Comparison of ENCODE assay signal across 18 mouse cellular contexts in the genomic region with DNA sequence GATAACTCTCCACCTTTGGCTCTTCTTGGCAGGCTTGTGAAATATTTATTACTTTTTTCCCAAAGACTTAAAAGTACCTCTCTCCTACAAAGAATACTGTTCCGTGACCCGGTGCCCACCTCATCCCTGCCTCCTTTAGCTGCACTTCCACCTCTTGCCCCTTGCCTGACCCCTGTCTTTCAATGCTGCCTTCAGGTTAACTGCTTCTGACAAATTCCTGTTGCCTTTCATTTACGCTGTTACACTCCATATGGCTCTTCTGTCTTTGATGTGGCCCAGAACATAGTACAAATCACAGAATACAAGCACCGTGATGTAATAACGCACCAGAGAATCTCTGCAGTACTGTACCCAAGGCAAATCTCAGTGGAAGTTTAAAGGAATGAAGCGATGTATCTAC.
DNase-seq lines count a peak whose midpoint lies in the region; ATAC-seq lines count a peak whose summit lies in the region.
"Had no signal": no experiment of that assay in that cellular context is flagged by ENCODE, and none has a peak within 500 bp of the region (broad histone marks: within the 10 kb centered on the region; RNA-seq: fewer than 3 reads in every experiment).

No protein-coding gene starts in this region.

- no peak overlapping the region for H3K4me2 ChIP-seq in limb, embryonic 11.5 days (ENCODE audit: low read depth, severe bottlenecking)
- H3K4me2 ChIP-seq: embryonic facial prominence, embryonic 15.5 days; hindbrain, embryonic 15.5 days; liver, embryonic 11.5 days; lung, embryonic 14.5 days; neural tube, embryonic 13.5 days had no signal

- H3K9me3 ChIP-seq in heart, embryonic 10.5 days, result no peaks in the 10 kb centered on the region
- no peaks in the 10 kb centered on the region for H3K9me3 ChIP-seq in limb, embryonic 11.5 days (ENCODE audit: control insufficient read depth, low read length)
- H3K9me3 ChIP-seq: embryonic facial prominence, embryonic 15.5 days; hindbrain, embryonic 15.5 days; neural tube, embryonic 13.5 days had no signal

- no peak overlapping the region for H3K4me3 ChIP-seq in heart, embryonic 10.5 days
- no peak overlapping the region for H3K4me3 ChIP-seq in limb, embryonic 11.5 days (ENCODE audit: low read depth, low read length)
- H3K4me3 ChIP-seq: embryonic facial prominence, embryonic 15.5 days; hindbrain, embryonic 15.5 days; neural tube, embryonic 13.5 days had no signal

- DNase-seq in heart, embryonic 10.5 days (ENCODE audit: low spot score), result peak; percentile 79
- no peak for DNase-seq in heart, adult 11 months
- DNase-seq in kidney, postnatal 10 days, result peak; percentile 23
- no peak for DNase-seq in kidney, postnatal 36 days
- DNase-seq in embryo, embryonic 11 days, result peak; percentile 61
- DNase-seq in limb, embryonic 11.5 days (ENCODE audit: low spot score), result peak; percentile 53
- DNase-seq in layer of hippocampus, adult 11-12 months (ENCODE audit: low spot score), result no peak
- DNase-seq in cerebellum, postnatal 25 days, result no peak
- DNase-seq: cerebellum, postnatal 10 days; gastrocnemius, postnatal 14 days; heart, postnatal 10 days; kidney, adult 9 months; lung, embryonic 14.5 days; lung, postnatal 4 days had no signal

- no peak overlapping the region for H3K27ac ChIP-seq in heart, embryonic 10.5 days
- H3K27ac ChIP-seq in limb, embryonic 11.5 days (replicated peaks; ENCODE audit: low read depth, low read length), result no peak overlapping the region
- H3K27ac ChIP-seq: embryonic facial prominence, embryonic 15.5 days; hindbrain, embryonic 15.5 days; neural tube, embryonic 13.5 days had no signal

- ATAC-seq in limb, embryonic 11.5 days (ENCODE audit: insufficient number of reproducible peaks, low FRiP score, low TSS enrichment, low read depth), result no peak

- peaks cover 15% of the 10 kb centered on the region for H3K4me1 ChIP-seq in heart, embryonic 10.5 days
- H3K4me1 ChIP-seq in limb, embryonic 11.5 days (ENCODE audit: control insufficient read depth, insufficient read depth, low read length), result peaks cover 2% of the 10 kb centered on the region; the same call in 1 of the 2 replicates
- H3K4me1 ChIP-seq: hindbrain, embryonic 15.5 days had no signal

- no peak overlapping the region for H3K9ac ChIP-seq in limb, embryonic 11.5 days (ENCODE audit: low read length)
- H3K9ac ChIP-seq: embryonic facial prominence, embryonic 15.5 days; hindbrain, embryonic 15.5 days; lung, embryonic 14.5 days; neural tube, embryonic 13.5 days had no signal

- 47% methylated on average over 6 of the region's 6 CpGs for WGBS in heart, embryonic 10.5 days
- 12% methylated on average over 6 of the region's 6 CpGs for WGBS in limb, embryonic 11.5 days

- no peaks in the 10 kb centered on the region for H3K27me3 ChIP-seq in heart, embryonic 10.5 days (ENCODE audit: insufficient read depth, poor library complexity, severe bottlenecking)
- H3K27me3 ChIP-seq in limb, embryonic 11.5 days (ENCODE audit: control insufficient read depth, insufficient read depth, low read length), result no peaks in the 10 kb centered on the region
- H3K27me3 ChIP-seq: embryonic facial prominence, embryonic 15.5 days; hindbrain, embryonic 15.5 days; neural tube, embryonic 13.5 days had no signal

- H3K36me3 ChIP-seq in heart, embryonic 10.5 days, result no peaks in the 10 kb centered on the region
- H3K36me3 ChIP-seq in limb, embryonic 11.5 days (ENCODE audit: control insufficient read depth, insufficient read depth, low read length), result no peaks in the 10 kb centered on the region
- H3K36me3 ChIP-seq: embryonic facial prominence, embryonic 15.5 days; hindbrain, embryonic 15.5 days; neural tube, embryonic 13.5 days had no signal

Comparison
In these comparisons a context has a peak if more than half of its experiments do, and no peak if none do; other contexts are left out.
1. DNase-seq: peak in heart, embryonic 10.5 days (single experiment), kidney, postnatal 10 days (single experiment), embryo, embryonic 11 days (single experiment) and limb, embryonic 11.5 days (single experiment); none in heart, adult 11 months (single experiment), kidney, postnatal 36 days (0 of 2), layer of hippocampus, adult 11-12 months (single experiment) and cerebellum, postnatal 25 days (0 of 2).